Mouse (Mus musculus) midbrain, embryonic 16.5 days (tissue): ENCODE results near the gene 4930564D02Rik. TPM values are rescaled to one million over a fixed set of nuclear protein-coding genes. Genes with fewer than 3 reads are reported as not detected.
A peak's percentile ranks its signal among the peaks of the same experiment; 100 is the strongest.

Experiments used
- ATAC-seq: fragments of 200-750 bp; cut with Nextera tagmentation; 2 replicates; pipeline ENCODE4 v1.8.0; 2017; ENCODE audit warnings: moderate TSS enrichment
- H3K27ac ChIP-seq: fragments of 300-500 bp; sonication (generic); 2 replicates; pipeline ENCODE4 v1.5.1; 2014; ENCODE audit warnings: mild to moderate bottlenecking, low read length, mixed read lengths
- H3K27me3 ChIP-seq: fragments of 300-500 bp; sonication (generic); 2 replicates; pipeline ENCODE4 v1.6.1; 2014; ENCODE audit warnings: low read depth, low read length, mixed read lengths; ENCODE audit not compliant: control insufficient read depth, insufficient read depth
- H3K36me3 ChIP-seq: fragments of 300-500 bp; sonication (generic); 2 replicates; pipeline ENCODE4 v1.6.1; 2014; ENCODE audit warnings: mild to moderate bottlenecking, low read length, moderate library complexity, mixed read lengths; ENCODE audit not compliant: control insufficient read depth, insufficient read depth
- H3K4me1 ChIP-seq: fragments of 300-500 bp; sonication (generic); 2 replicates; pipeline ENCODE4 v1.6.1; 2014; ENCODE audit warnings: mild to moderate bottlenecking, low read length, mixed read lengths; ENCODE audit not compliant: control insufficient read depth, insufficient read depth
- H3K4me2 ChIP-seq: fragments of 300-500 bp; sonication (generic); 2 replicates; pipeline ENCODE4 v1.6.1; 2014; ENCODE audit warnings: mild to moderate bottlenecking, low read length, mixed read lengths
- H3K4me3 ChIP-seq: fragments of 300-500 bp; sonication (generic); 2 replicates; pipeline ENCODE4 v1.5.1; 2014; ENCODE audit warnings: low read depth, mild to moderate bottlenecking, low read length, moderate library complexity, mixed read lengths
- H3K9ac ChIP-seq: fragments of 300-500 bp; sonication (generic); 2 replicates; pipeline ENCODE4 v1.6.1; 2014; ENCODE audit warnings: low read depth, low read length, mixed read lengths
- H3K9me3 ChIP-seq: fragments of 300-500 bp; sonication (generic); replicated peaks from 2 replicates; pipeline ENCODE4 v1.6.1; 2014; ENCODE audit warnings: mild to moderate bottlenecking, low read length, mixed read lengths; ENCODE audit not compliant: control insufficient read depth, poor library complexity, severe bottlenecking
- WGBS: fragments of 180-500 bp; shearing (Covaris S2); extraction: QIAGEN DNeasy Blood & Tissue Kit; methylation state at CpG from one replicate; pipeline ENCODE4 v1.1.7; 2014; 5-methylcytosine and 5-hydroxymethylcytosine counted together
- polyA plus RNA-seq: library from polyadenylated mRNA; unstranded; fragments of >200 nt; fragmentation: Nextera tagmentation; extraction: Ambion mirVana; gene quantifications from 2 replicates; pipeline ENCODE4 v1.2.1, GENCODE M21; 2015

The 4930564D02Rik gene
- polyA plus RNA-seq, 1 experiment from 2014 or later = not detected

- Histone ChIP-seq H3K4me1 (peaks cover 2% of the 10 kb centered on the region; the same call in 1 of the 2 replicates), H3K27me3 (peaks cover 3% of the 10 kb centered on the region; the same call in 1 of the 2 replicates), H3K36me3 (no peaks in the 10 kb centered on the region), H3K9me3 (no peaks in the 10 kb centered on the region), H3K4me2 (no peak overlapping the region), H3K4me3 (no peak overlapping the region), H3K27ac (no peak overlapping the region), H3K9ac (no peak overlapping the region)
- ATAC-seq = no peak
- WGBS = 61% methylated on average over 1 of the region's 1 CpGs
These were observed 4.7 kb upstream of the 4930564D02Rik start for GRCm38 (mm10) chr3:105061991-105062390.

- WGBS = 84% methylated on average over 9 of the region's 9 CpGs
- peaks cover 2% of the 10 kb centered on the region; the same call in 1 of the 2 replicates for H3K4me1 ChIP-seq
These were observed 4.0 kb upstream of the 4930564D02Rik start for GRCm38 (mm10) chr3:105062676-105063075.

GRCm38 (mm10) chr3:105070553-105070952, 3.9 kb downstream of the 4930564D02Rik start:
- H3K4me3 ChIP-seq = no peak overlapping the region
- H3K9me3 ChIP-seq = no peaks in the 10 kb centered on the region
- H3K4me2 ChIP-seq = no peak overlapping the region
- WGBS = 72% methylated on average over 8 of the region's 8 CpGs
- ATAC-seq = no peak
- H3K36me3 ChIP-seq = no peaks in the 10 kb centered on the region
- no peak overlapping the region for H3K9ac ChIP-seq
- H3K27ac ChIP-seq = no peak overlapping the region
- H3K4me1 ChIP-seq = no peaks in the 10 kb centered on the region
- H3K27me3 ChIP-seq = no peaks in the 10 kb centered on the region

More at GRCm38 (mm10) chr3:105062676-105063075, 4.0 kb upstream of the 4930564D02Rik start:
- Histone ChIP-seq H3K27ac (no peak overlapping the region), H3K9me3 (no peaks in the 10 kb centered on the region), H3K9ac (no peak overlapping the region), H3K27me3 (peaks cover 3% of the 10 kb centered on the region; the same call in 1 of the 2 replicates), H3K36me3 (no peaks in the 10 kb centered on the region), H3K4me2 (no peak overlapping the region), H3K4me3 (no peak overlapping the region)
- ATAC-seq = no peak

- Histone ChIP-seq H3K4me3 (no peak overlapping the region), H3K27me3 (no peaks in the 10 kb centered on the region), H3K4me1 (no peaks in the 10 kb centered on the region), H3K4me2 (no peak overlapping the region), H3K9ac (no peak overlapping the region), H3K27ac (no peak overlapping the region), H3K9me3 (no peaks in the 10 kb centered on the region), H3K36me3 (no peaks in the 10 kb centered on the region)
- 94% methylated on average over 5 of the region's 5 CpGs for WGBS
- ATAC-seq = no peak
These were observed 4.6 kb downstream of the 4930564D02Rik start for GRCm38 (mm10) chr3:105071251-105071650.

GRCm38 (mm10) chr3:105072536-105072935, 5.9 kb downstream of the 4930564D02Rik start:
- ATAC-seq = no peak
- H3K27me3 ChIP-seq = no peaks in the 10 kb centered on the region
- no peak overlapping the region for H3K4me2 ChIP-seq
- no peaks in the 10 kb centered on the region for H3K4me1 ChIP-seq
- WGBS = 93% methylated on average over 10 of the region's 10 CpGs
- no peak overlapping the region for H3K9ac ChIP-seq
- H3K4me3 ChIP-seq = no peak overlapping the region
- no peak overlapping the region for H3K27ac ChIP-seq
- H3K36me3 ChIP-seq = no peaks in the 10 kb centered on the region
- no peaks in the 10 kb centered on the region for H3K9me3 ChIP-seq

GRCm38 (mm10) chr3:105075796-105076195, 9.2 kb downstream of the 4930564D02Rik start:
- 90% methylated on average over 5 of the region's 5 CpGs for WGBS
- no peak overlapping the region for H3K4me2 ChIP-seq
- H3K9me3 ChIP-seq = no peaks in the 10 kb centered on the region

GRCm38 (mm10) chr3:105078231-105078826, 11.7 kb downstream of the 4930564D02Rik start:
- H3K4me1 ChIP-seq = 0 out of 2 replicates have a peak, but pooled peaks cover 4% of the 10 kb centered on the region
- H3K4me2 ChIP-seq = peak overlapping the region; percentile 27; the same call in 1 of the 2 replicates
- H3K27me3 ChIP-seq = no peaks in the 10 kb centered on the region
- H3K27ac ChIP-seq = no peak overlapping the region
- no peaks in the 10 kb centered on the region for H3K36me3 ChIP-seq
- no peak overlapping the region; the same call in 1 of the 2 replicates for H3K9ac ChIP-seq
- no peak overlapping the region for H3K4me3 ChIP-seq
- H3K9me3 ChIP-seq = no peaks in the 10 kb centered on the region
- WGBS = 14% methylated on average over 7 of the region's 7 CpGs
- peak; percentile 96 for ATAC-seq

More at GRCm38 (mm10) chr3:105075796-105076195, 9.2 kb downstream of the 4930564D02Rik start:
- Histone ChIP-seq H3K36me3 (no peaks in the 10 kb centered on the region), H3K4me1 (0 out of 2 replicates have a peak, but pooled peaks cover 4% of the 10 kb centered on the region), H3K4me3 (no peak overlapping the region), H3K9ac (no peak overlapping the region), H3K27me3 (no peaks in the 10 kb centered on the region), H3K27ac (no peak overlapping the region)
- ATAC-seq = no peak

- no peaks in the 10 kb centered on the region for H3K27me3 ChIP-seq
- H3K9me3 ChIP-seq = no peaks in the 10 kb centered on the region
- WGBS = 69% methylated on average over 3 of the region's 3 CpGs
These were observed 20.7 kb downstream of the 4930564D02Rik start for GRCm38 (mm10) chr3:105087344-105087743.

GRCm38 (mm10) chr3:105088638-105089037, 22.0 kb downstream of the 4930564D02Rik start:
- no peak for ATAC-seq

More at GRCm38 (mm10) chr3:105087344-105087743, 20.7 kb downstream of the 4930564D02Rik start:
- no peaks in the 10 kb centered on the region for H3K4me1 ChIP-seq
- no peak overlapping the region for H3K27ac ChIP-seq
- H3K4me3 ChIP-seq = no peak overlapping the region
- H3K9ac ChIP-seq = no peak overlapping the region
- H3K36me3 ChIP-seq = no peaks in the 10 kb centered on the region
- no peak overlapping the region for H3K4me2 ChIP-seq
- ATAC-seq = no peak

More at GRCm38 (mm10) chr3:105088638-105089037, 22.0 kb downstream of the 4930564D02Rik start:
- Histone ChIP-seq H3K4me3 (no peak overlapping the region), H3K9me3 (no peaks in the 10 kb centered on the region), H3K9ac (no peak overlapping the region), H3K4me1 (0 out of 2 replicates have a peak, but pooled peaks cover under 1% of the 10 kb centered on the region), H3K36me3 (no peaks in the 10 kb centered on the region), H3K27me3 (no peaks in the 10 kb centered on the region), H3K27ac (no peak overlapping the region), H3K4me2 (no peak overlapping the region)
- WGBS = 90% methylated on average over 2 of the region's 2 CpGs
